Mouse (Mus musculus) erythroblast, embryonic 14.5 days (primary cell): ENCODE results near the gene Grm8.

Experiments
- GATA1 ChIP-seq: IDR thresholded peaks from 2 replicates; pipeline ENCODE4 v1.6.1; 2012; ENCODE audit warnings: low read length, inconsistent platforms, mixed read lengths
- TAL1 ChIP-seq: IDR thresholded peaks from 3 replicates; pipeline ENCODE4 v1.6.1; 2012; ENCODE audit warnings: low read length, inconsistent platforms, mixed read lengths

DNA sequence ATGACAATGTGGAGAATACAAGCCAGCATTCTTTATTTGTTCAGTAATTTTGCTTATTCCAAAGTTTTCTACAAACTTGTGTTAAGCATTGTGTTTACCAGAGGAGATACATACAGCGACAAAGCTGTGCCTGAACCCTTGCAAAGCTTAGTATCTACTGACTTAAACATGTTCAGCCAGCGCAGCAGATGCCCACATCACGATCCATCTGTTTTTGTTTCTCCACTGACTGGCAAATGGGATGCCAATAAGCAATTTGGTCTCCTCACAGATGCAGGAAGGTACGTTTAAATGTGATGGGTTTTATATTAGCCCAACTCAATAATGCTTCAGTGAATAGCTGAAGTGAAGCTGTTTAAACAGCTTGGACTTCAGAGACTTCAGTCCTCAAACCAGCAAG lies 794.8 kb downstream of the Grm8 start:
- no peak for TF ChIP-seq TAL1
- no peak for TF ChIP-seq GATA1
